Mouse (Mus musculus) forebrain, postnatal 0 days (tissue): Measurements from ENCODE around the gene Sephs2. TPM values are rescaled to one million over a fixed set of nuclear protein-coding genes. Genes with fewer than 3 reads are reported as not detected.

Experiments
- ATAC-seq: fragments of 200-750 bp; cut with Nextera tagmentation; 2 replicates; pipeline ENCODE4 v1.8.0; 2017; ENCODE audit warnings: mild to moderate bottlenecking, moderate library complexity
- DNase-seq: peaks from one replicate; pipeline ENCODE4 v3.0.0-alpha.2; 2015
- H3K27ac ChIP-seq: fragments of 300-500 bp; sonication (generic); 2 replicates; pipeline ENCODE4 v1.5.1; 2014; ENCODE audit warnings: low read depth, mild to moderate bottlenecking, antibody characterized with exemption, low read length, moderate library complexity, mixed read lengths
- H3K27me3 ChIP-seq: fragments of 300-500 bp; sonication (generic); 2 replicates; pipeline ENCODE4 v1.6.1; 2014; ENCODE audit warnings: mild to moderate bottlenecking, low read length, mixed read lengths; ENCODE audit not compliant: insufficient read depth
- H3K36me3 ChIP-seq: fragments of 300-500 bp; sonication (generic); 2 replicates; pipeline ENCODE4 v1.6.1; 2014; ENCODE audit warnings: mild to moderate bottlenecking, moderate library complexity; ENCODE audit not compliant: insufficient read depth
- H3K4me1 ChIP-seq: fragments of 300-500 bp; sonication (generic); 2 replicates; pipeline ENCODE4 v1.6.1; 2014; ENCODE audit warnings: antibody characterized with exemption; ENCODE audit not compliant: insufficient read depth
- H3K4me2 ChIP-seq: fragments of 300-500 bp; sonication (generic); 2 replicates; pipeline ENCODE4 v1.6.1; 2014; ENCODE audit warnings: low read depth, mild to moderate bottlenecking, moderate library complexity
- H3K4me3 ChIP-seq: fragments of 300-500 bp; sonication (generic); 2 replicates; pipeline ENCODE4 v1.5.1; 2014; ENCODE audit warnings: low read depth, low read length, mixed read lengths
- H3K9ac ChIP-seq: fragments of 300-500 bp; sonication (generic); 2 replicates; pipeline ENCODE4 v1.6.1; 2014; ENCODE audit warnings: mild to moderate bottlenecking
- H3K9me3 ChIP-seq: fragments of 300-500 bp; sonication (generic); 2 replicates; pipeline ENCODE4 v1.6.1; 2016; ENCODE audit warnings: low read length
- CTCF ChIP-seq: sonication (generic); IDR thresholded peaks from 2 replicates; pipeline ENCODE4 v1.5.1; 2016; ENCODE audit warnings: antibody characterized with exemption, control low read depth, low read depth
- WGBS: fragments of 180-500 bp; shearing (Covaris S2); extraction: QIAGEN DNeasy Blood & Tissue Kit; methylation state at CpG from one replicate; pipeline ENCODE4 v1.1.7; 2014; 5-methylcytosine and 5-hydroxymethylcytosine counted together
- polyA plus RNA-seq: library from polyadenylated mRNA; unstranded; fragments of >200 nt; fragmentation: Nextera tagmentation; extraction: Ambion mirVana; gene quantifications from 2 replicates; pipeline ENCODE4 v1.2.1, GENCODE M21; 2015
- total RNA-seq: library from RNA; depleted of rRNA; stranded (reverse); fragments of >200 nt; gene quantifications from 2 replicates; pipeline ENCODE4 v1.2.3, GENCODE M21; 2014

Sephs2 gene
- total and polyA plus RNA-seq, 2 experiments from 2014 or later, result 78.0 to 83.5 TPM

GRCm38 (mm10) chr7:127259186-127259905 lies 14.5 kb downstream of the Sephs2 start:
- no peak for ATAC-seq
- Histone ChIP-seq H3K4me3 (no peak overlapping the region), H3K27me3 (no peaks in the 10 kb centered on the region), H3K27ac (no peak overlapping the region), H3K36me3 (no peaks in the 10 kb centered on the region), H3K9ac (peak overlapping the region; percentile 58; the same call in 1 of the 2 replicates), H3K9me3 (no peaks in the 10 kb centered on the region), H3K4me1 (peaks cover 3% of the 10 kb centered on the region; the same call in 1 of the 2 replicates), H3K4me2 (peak overlapping the region; percentile 78)
- 64% methylated on average over 8 of the region's 8 CpGs for WGBS
- no peak for TF ChIP-seq CTCF
- no peak for DNase-seq

- 84% methylated on average over 5 of the region's 5 CpGs for WGBS
- H3K4me3 ChIP-seq, result no peak overlapping the region
- no peaks in the 10 kb centered on the region for H3K9me3 ChIP-seq
- no peak overlapping the region for H3K4me2 ChIP-seq
- H3K4me1 ChIP-seq, result peaks cover 3% of the 10 kb centered on the region; the same call in 1 of the 2 replicates
- DNase-seq, result no peak
- no peak overlapping the region for H3K9ac ChIP-seq
- no peak for TF ChIP-seq CTCF
- no peak overlapping the region for H3K27ac ChIP-seq
- no peaks in the 10 kb centered on the region for H3K27me3 ChIP-seq
- no peak for ATAC-seq
- H3K36me3 ChIP-seq, result no peaks in the 10 kb centered on the region
Measured at GRCm38 (mm10) chr7:127256518-127256917, 17.3 kb downstream of the Sephs2 start.

DNA sequence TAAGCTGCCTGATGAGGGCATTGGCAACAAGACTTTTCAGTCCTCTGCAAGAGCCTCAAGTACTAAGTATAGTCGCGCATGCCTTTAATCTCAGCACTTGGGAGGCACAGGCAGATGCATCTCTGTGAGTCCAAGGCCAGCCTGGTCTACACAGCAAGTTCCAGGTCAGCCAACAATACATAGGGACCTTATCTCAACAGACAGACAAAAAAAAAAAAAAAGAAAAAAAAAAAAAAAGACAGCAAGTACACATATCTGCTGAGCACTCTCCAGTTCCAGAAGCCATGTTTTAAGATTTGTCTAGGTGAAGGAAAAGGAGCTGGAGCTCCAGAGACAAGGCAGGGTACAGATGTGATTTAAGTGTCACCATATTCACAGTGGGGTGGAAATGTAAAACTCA lies 17.9 kb downstream of the Sephs2 start:
- Histone ChIP-seq H3K27me3 (no peaks in the 10 kb centered on the region), H3K4me3 (no peak overlapping the region), H3K9ac (no peak overlapping the region), H3K27ac (no peak overlapping the region), H3K36me3 (no peaks in the 10 kb centered on the region), H3K4me2 (no peak overlapping the region), H3K9me3 (no peaks in the 10 kb centered on the region), H3K4me1 (peaks cover 1% of the 10 kb centered on the region; the same call in 1 of the 2 replicates)
- WGBS, result 93% methylated on average over 2 of the region's 2 CpGs
- ATAC-seq (no peak), DNase-seq (no peak)
- TF ChIP-seq CTCF, result no peak

DNA sequence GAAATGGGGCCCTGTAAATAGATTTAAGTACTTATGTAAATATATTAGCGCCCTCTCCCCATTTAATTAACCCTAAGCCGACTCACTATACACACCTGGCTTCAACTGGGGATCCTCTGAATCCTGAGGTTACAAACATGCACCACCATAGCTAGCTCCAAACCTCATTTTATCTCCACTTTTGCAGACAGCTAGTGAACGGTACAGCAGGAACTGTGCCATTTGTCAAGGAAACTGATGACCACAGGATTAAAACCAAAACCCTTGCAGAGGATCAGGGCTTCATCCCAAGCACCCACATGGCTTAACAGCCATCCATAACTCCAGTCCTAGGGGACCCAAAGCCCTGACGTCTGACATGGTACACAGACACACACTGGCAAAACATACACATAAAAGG lies 18.8 kb downstream of the Sephs2 start:
- TF ChIP-seq CTCF, result no peak
- no peaks in the 10 kb centered on the region; the same call in 1 of the 2 replicates for H3K36me3 ChIP-seq
- H3K4me3 ChIP-seq, result peak overlapping the region; percentile 48
- H3K9me3 ChIP-seq, result no peaks in the 10 kb centered on the region
- DNase-seq (no peak), ATAC-seq (no peak)
- WGBS, result 30% methylated on average over 4 of the region's 4 CpGs
- no peaks in the 10 kb centered on the region for H3K27me3 ChIP-seq
- peak overlapping the region; percentile 92 for H3K27ac ChIP-seq
- peak overlapping the region; percentile 97 for H3K4me2 ChIP-seq
- H3K4me1 ChIP-seq, result no peaks in the 10 kb centered on the region; the same call in 1 of the 2 replicates
- peak overlapping the region; percentile 69 for H3K9ac ChIP-seq

GRCm38 (mm10) chr7:127253821-127254769 lies 19.8 kb downstream of the Sephs2 start:
- Histone ChIP-seq H3K4me2 (peak overlapping the region; percentile 97), H3K36me3 (peaks cover 5% of the 10 kb centered on the region; the same call in 1 of the 2 replicates), H3K4me1 (no peaks in the 10 kb centered on the region; the same call in 1 of the 2 replicates), H3K9ac (peak overlapping the region; percentile 69), H3K27ac (peak overlapping the region; percentile 92), H3K4me3 (peak overlapping the region; percentile 48), H3K27me3 (no peaks in the 10 kb centered on the region), H3K9me3 (no peaks in the 10 kb centered on the region)
- TF ChIP-seq CTCF, result no peak
- DNase-seq (peak; percentile 100), ATAC-seq (peak; percentile 92)
- under 1% methylated on average over 122 of the region's 136 CpGs for WGBS

DNA sequence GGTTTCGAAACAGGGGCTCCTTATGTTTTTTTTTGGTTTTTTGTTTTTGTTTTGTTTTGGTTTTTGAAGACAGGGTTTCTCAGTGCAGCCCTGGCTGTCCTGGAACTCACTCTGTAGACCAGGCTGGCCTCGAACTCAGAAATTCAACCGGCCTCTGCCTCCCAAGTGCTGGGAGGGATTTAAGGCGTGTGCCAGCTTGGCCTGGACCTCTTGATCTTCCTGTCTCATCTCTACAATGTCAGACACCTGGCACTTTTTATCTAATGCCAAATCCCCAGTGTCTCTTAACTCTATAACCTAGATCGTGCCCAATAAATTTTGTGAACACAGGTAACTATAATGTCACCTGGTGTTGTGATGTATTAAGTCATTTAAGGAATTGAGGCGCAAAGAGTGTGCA lies 20.5 kb downstream of the Sephs2 start:
- Histone ChIP-seq H3K36me3 (peaks cover 5% of the 10 kb centered on the region; the same call in 1 of the 2 replicates), H3K4me2 (peak overlapping the region; percentile 97), H3K27me3 (no peaks in the 10 kb centered on the region), H3K9ac (peak overlapping the region; percentile 69), H3K4me3 (peak overlapping the region; percentile 48), H3K4me1 (no peaks in the 10 kb centered on the region; the same call in 1 of the 2 replicates), H3K9me3 (no peaks in the 10 kb centered on the region), H3K27ac (peak overlapping the region; percentile 92)
- ATAC-seq (no peak), DNase-seq (no peak)
- TF ChIP-seq CTCF, result no peak
- 79% methylated on average over 6 of the region's 6 CpGs for WGBS
